Mouse (Mus musculus) T-helper 1 cell (primary cell): ENCODE data around the gene Hivep2.

Experiments
- in situ Hi-C: fragments of 300-600 bp; cut with MboI, MseI; formaldehyde crosslinking; loops from one replicate; pipeline ENCODE4 v1.15.1; 2025; ENCODE audit warnings: high pct_unique_total_duplicates

The Hivep2 gene

DNA sequence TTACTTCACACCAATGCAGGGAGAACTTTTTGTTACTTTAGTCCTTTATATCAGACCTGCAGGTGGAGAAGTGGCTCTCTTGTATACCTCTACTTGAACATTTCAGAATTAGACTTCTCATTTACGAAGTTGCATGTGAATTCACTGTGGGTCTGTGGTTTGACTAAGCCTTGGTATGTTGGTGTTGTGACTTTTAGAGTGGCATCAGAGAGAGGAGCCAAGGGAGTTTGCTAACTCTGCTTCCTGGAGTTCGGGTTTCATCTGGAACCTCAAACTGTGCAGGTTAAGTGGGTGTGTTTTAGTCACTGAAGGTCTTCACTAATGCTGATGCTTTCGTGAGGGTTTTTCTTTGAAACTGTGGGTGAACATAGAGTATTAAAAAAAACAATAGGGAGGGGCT is 4.4 kb downstream of the Hivep2 start:
- in situ Hi-C loops, result no loop called here

GRCm38 (mm10) chr10:13971268-13971667 is 5.4 kb downstream of the Hivep2 start:
- in situ Hi-C loops, result no loop called here

DNA sequence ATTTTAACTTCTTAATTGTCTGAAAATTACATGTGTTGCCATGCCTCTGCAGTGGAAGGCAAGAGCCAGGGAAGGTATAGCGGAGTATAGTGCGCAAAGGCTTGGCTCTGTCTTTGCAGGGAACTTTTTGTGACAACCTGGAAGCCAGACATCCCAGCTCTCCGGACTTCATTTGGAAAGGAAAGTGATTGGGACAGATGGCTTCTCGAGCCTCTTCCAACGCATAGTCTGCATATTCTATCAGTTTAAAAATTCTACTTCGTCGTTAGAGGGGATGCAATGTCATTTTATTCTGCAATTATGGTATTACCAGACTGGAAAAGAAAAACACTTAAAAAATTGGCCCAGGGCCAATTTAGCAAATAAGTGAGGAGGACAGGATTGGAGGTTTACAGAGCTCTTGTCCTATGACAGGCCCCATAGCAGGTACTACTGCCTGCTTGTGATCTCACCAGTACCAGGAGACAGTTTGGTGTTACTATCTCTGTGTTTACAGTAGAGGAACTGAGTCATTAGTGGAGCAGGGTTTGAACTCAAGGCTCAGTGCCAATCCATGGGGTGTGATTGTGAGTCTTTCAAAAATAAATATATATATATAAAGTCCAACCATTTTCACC is 7.8 kb downstream of the Hivep2 start:
- in situ Hi-C loops, result no loop called here

GRCm38 (mm10) chr10:13974472-13974871 is 8.6 kb downstream of the Hivep2 start:
- in situ Hi-C loops, result no loop called here

- in situ Hi-C loops, result no loop called here
Observed at GRCm38 (mm10) chr10:13975861-13976260, 10.0 kb downstream of the Hivep2 start.

DNA sequence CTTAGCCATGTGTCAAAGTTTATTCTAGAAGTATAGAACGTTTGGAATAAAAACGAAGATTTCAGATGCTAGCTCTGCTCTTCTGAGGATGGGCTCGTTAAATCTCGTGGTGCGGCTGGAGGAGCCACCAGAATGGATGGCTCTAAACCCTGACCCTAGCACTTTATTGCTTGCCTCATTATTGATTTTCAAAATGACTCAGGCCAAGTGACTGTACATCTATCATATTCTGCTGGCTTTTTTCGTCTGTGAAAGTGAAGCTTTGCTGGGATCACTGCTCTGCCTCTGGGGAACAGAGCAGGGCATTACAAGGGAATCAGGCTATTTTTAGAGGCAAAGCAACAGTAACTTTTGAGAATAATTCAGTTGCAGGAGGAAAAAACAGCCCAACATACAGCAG is 10.4 kb downstream of the Hivep2 start:
- in situ Hi-C loops, result no loop called here

DNA sequence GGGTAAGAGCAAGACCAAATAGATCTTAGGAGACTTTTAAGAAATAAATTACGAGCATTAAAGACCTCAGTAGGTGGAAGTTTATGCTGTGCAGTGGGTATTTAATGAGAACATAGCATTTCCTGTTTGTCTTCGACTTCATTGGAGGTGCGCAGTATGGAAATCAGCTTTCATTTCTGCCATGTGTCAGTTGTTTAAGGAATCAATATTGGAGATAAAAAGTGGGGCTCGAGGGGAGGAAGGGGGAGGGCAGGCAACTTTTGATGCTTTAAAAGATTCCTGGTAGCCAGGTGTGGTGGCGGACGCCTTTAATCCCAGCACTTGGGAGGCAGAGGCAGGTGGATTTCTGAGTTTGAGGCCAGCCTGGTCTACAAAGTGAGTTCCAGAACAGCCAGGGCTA is 16.4 kb downstream of the Hivep2 start:
- in situ Hi-C loops, result no loop called here

GRCm38 (mm10) chr10:13982769-13983381 is 17.0 kb downstream of the Hivep2 start:
- in situ Hi-C loops, result no loop called here

- in situ Hi-C loops, result no loop called here
Observed at GRCm38 (mm10) chr10:13983631-13984030, 17.8 kb downstream of the Hivep2 start.

- in situ Hi-C loops, result no loop called here
Observed at GRCm38 (mm10) chr10:13984233-13984632, 18.4 kb downstream of the Hivep2 start.

DNA sequence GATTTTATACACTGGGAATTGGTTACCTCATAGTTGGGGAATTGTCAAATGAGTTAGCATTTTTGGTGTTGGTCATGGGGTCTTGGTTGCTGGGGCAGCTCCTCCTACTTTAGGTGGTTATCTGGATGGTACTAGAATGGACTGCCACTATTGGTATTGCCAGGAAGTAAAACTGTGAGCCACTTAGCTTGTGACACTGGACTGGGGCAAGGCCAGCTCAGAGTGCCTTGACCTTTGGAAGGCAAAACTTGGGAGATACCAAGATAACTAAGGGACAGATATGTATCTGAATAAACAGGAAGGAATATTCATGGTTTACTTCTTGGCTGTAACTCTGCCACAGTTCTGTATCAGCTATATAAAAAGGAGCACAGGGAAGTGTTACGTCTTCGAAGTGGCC is 20.7 kb downstream of the Hivep2 start:
- in situ Hi-C loops, result no loop called here

GRCm38 (mm10) chr10:13987336-13987735 is 21.5 kb downstream of the Hivep2 start:
- in situ Hi-C loops, result no loop called here

DNA sequence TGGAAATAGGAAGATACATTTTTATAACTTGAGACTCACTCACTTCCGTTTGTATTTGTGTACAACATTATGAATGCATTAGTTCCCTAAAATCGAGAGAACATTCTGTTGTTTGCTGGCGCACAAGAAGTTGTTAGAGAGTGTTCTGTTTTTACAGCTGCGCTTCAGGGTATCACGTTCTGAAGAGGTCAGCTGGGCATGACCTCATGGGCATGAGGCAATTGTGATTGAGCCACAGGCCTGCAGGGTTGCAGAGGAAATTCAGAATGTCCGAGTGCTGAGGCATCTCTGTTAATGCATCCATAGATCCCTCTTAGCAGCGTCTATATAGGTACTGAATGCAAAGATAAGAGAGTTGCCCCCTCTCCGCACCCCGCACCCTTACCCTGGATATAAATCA is 22.4 kb downstream of the Hivep2 start:
- in situ Hi-C loops, result no loop called here

- in situ Hi-C loops, result no loop called here
Observed at GRCm38 (mm10) chr10:13988757-13989156, 22.9 kb downstream of the Hivep2 start.

DNA sequence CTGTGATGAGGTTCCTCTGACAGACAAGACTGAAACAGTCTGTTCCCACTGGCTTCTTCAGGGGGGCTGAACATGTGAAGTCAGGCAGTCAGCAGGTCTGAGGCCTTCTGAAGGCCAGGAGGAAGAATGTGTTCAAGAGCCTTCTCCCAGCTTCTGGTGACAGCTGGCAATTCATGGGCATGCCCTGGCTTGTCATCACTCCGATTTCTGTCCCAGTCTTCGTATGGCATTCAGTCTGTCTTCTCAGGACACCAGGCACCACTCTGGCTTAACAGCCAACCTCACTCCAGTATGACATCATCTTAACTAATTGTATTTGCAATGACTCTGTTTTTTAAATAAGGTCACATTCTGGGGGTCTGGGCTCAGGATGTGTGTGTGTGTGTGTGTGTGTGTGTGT is 25.0 kb downstream of the Hivep2 start:
- in situ Hi-C loops, result no loop called here

GRCm38 (mm10) chr10:13993411-13993810 is 27.5 kb downstream of the Hivep2 start:
- in situ Hi-C loops, result no loop called here

- in situ Hi-C loops, result no loop called here
Observed at GRCm38 (mm10) chr10:13997336-13997735, 31.5 kb downstream of the Hivep2 start.

GRCm38 (mm10) chr10:14004769-14005517 is 39.1 kb downstream of the Hivep2 start:
- in situ Hi-C loops, result loop anchor here (10.0 kb wide), 1 partner anchor 1300 kb away; no protein-coding TSS in a partner anchor

- in situ Hi-C loops, result loop anchor here (10.0 kb wide), 1 partner anchor 1305 kb away; no protein-coding TSS in a partner anchor
Observed at GRCm38 (mm10) chr10:14009721-14010120, 43.8 kb downstream of the Hivep2 start.

DNA sequence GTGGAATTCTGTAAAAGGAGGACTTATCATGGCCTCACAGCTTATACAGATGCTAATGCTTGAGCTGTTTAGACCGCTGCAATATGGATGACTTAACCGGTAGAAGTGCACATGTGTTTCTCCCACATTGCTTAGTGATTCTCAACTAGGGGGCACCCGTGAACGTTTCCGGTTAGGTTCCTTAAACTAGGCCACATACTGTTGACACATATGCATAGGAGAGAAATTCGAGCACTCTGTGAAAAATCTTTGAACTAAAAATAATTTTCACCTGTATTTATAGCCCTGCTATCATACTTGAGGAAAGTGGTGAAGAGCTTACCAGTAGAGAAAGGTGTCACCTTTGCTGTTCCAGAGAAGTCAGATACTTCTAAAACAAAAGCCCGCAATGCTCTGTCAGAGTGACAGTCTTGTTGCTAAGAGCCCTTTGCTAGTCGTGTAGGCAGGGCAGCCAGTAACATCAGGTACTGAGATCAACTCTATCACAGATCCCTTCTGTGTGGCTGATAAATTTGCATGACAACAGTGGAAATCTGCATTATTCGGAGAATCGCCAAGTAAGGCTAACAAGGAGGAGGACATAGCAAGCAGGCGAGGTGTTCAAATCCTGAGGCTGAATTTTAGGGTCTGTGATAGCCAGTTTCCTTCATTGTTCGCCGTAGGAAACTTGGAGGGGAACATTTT is 50.6 kb downstream of the Hivep2 start:
- in situ Hi-C loops, result no loop called here

GRCm38 (mm10) chr10:14017338-14017737 is 51.5 kb downstream of the Hivep2 start:
- in situ Hi-C loops, result no loop called here

GRCm38 (mm10) chr10:14017822-14018364 is 52.0 kb downstream of the Hivep2 start:
- in situ Hi-C loops, result no loop called here
